Mouse (Mus musculus): Measurements from ENCODE around the gene D230025D16Rik. TPM values are rescaled to one million over a fixed set of nuclear protein-coding genes. Genes with fewer than 3 reads are reported as not detected.
"Not testable (repeated sequence)": the region's sequence is repeated elsewhere in the genome, so short reads cannot be mapped to it uniquely, and the experiment has no call there.

Gene D230025D16Rik
- polyA plus RNA-seq, 1 experiment from 2014 or later, result 26.7 TPM

- Histone ChIP-seq H3K9me3 (no peaks in the 10 kb centered on the region), H3K27ac (no peak overlapping the region), H3K9ac (no peak overlapping the region), H3K4me3 (no peak overlapping the region), H3K4me1 (no peaks in the 10 kb centered on the region), H3K4me2 (replicated peaks) (no peak overlapping the region), H3K36me3 (peaks cover 11% of the 10 kb centered on the region; the same call in 1 of the 2 replicates), H3K27me3 (no peaks in the 10 kb centered on the region)
- WGBS, result 83% methylated on average over 5 of the region's 5 CpGs
- ATAC-seq (ENCODE audit: insufficient number of reproducible peaks, insufficient read depth, low FRiP score, low TSS enrichment), result peak; percentile 28; the same call in 1 of the 2 replicates
These were observed 6.9 kb upstream of the D230025D16Rik start for GRCm38 (mm10) chr8:105217926-105218522.

- H3K4me1 ChIP-seq, result peaks cover 10% of the 10 kb centered on the region
- H3K9ac ChIP-seq, result peak overlapping the region; percentile 81; the same call in 1 of the 2 replicates
- no peak for ATAC-seq (ENCODE audit: insufficient number of reproducible peaks, insufficient read depth, low FRiP score, low TSS enrichment)
- peak overlapping the region; percentile 59; the same call in 1 of the 2 replicates for H3K4me2 ChIP-seq (replicated peaks)
- no peaks in the 10 kb centered on the region for H3K9me3 ChIP-seq
- H3K36me3 ChIP-seq, result no peaks in the 10 kb centered on the region
- no peak overlapping the region for H3K27ac ChIP-seq
- 85% methylated on average over 7 of the region's 7 CpGs for WGBS
- H3K4me3 ChIP-seq, result no peak overlapping the region
- no peaks in the 10 kb centered on the region for H3K27me3 ChIP-seq
These were observed 1.1 kb upstream of the D230025D16Rik start for GRCm38 (mm10) chr8:105223850-105224249.

GRCm38 (mm10) chr8:105225272-105225593 lies 288 bp downstream of the D230025D16Rik start:
- under 1% methylated on average over 27 of the region's 27 CpGs for WGBS
- H3K4me3 ChIP-seq, result peak overlapping the region; percentile 66
- H3K4me1 ChIP-seq, result peaks cover 10% of the 10 kb centered on the region
- H3K36me3 ChIP-seq, result no peaks in the 10 kb centered on the region
- H3K27ac ChIP-seq, result 0 out of 2 replicates have a peak overlapping the region, but pooled peaks have one; percentile 24
- no peaks in the 10 kb centered on the region for H3K9me3 ChIP-seq
- H3K4me2 ChIP-seq (replicated peaks), result peak overlapping the region; percentile 59
- ATAC-seq (ENCODE audit: insufficient number of reproducible peaks, insufficient read depth, low FRiP score, low TSS enrichment), result no peak
- no peaks in the 10 kb centered on the region for H3K27me3 ChIP-seq
- peak overlapping the region; percentile 81 for H3K9ac ChIP-seq

- H3K4me3 ChIP-seq, result peak overlapping the region; percentile 66
- H3K9me3 ChIP-seq, result no peaks in the 10 kb centered on the region
- H3K4me1 ChIP-seq, result peaks cover 10% of the 10 kb centered on the region
- H3K4me2 ChIP-seq (replicated peaks), result peak overlapping the region; percentile 59
- no peak for ATAC-seq (ENCODE audit: insufficient number of reproducible peaks, insufficient read depth, low FRiP score, low TSS enrichment)
- no peak overlapping the region for H3K27ac ChIP-seq
- WGBS, result 31% methylated on average over 6 of the region's 6 CpGs
- peak overlapping the region; percentile 81 for H3K9ac ChIP-seq
- H3K36me3 ChIP-seq, result no peaks in the 10 kb centered on the region
- no peaks in the 10 kb centered on the region for H3K27me3 ChIP-seq
These were observed 972 bp downstream of the D230025D16Rik start for GRCm38 (mm10) chr8:105225917-105226316.

- 84% methylated on average over 12 of the region's 12 CpGs for WGBS
- Histone ChIP-seq H3K27me3 (no peaks in the 10 kb centered on the region), H3K27ac (no peak overlapping the region), H3K4me3 (no peak overlapping the region), H3K4me1 (no peaks in the 10 kb centered on the region), H3K9me3 (no peaks in the 10 kb centered on the region), H3K4me2 (replicated peaks) (no peak overlapping the region), H3K36me3 (peaks cover 13% of the 10 kb centered on the region; the same call in 1 of the 2 replicates), H3K9ac (no peak overlapping the region)
- ATAC-seq (ENCODE audit: insufficient number of reproducible peaks, insufficient read depth, low FRiP score, low TSS enrichment), result no peak
These were observed 6.8 kb downstream of the D230025D16Rik start for GRCm38 (mm10) chr8:105231503-105232320.

- H3K27me3 ChIP-seq, result not testable (repeated sequence)
These were observed 7.4 kb downstream of the D230025D16Rik start for GRCm38 (mm10) chr8:105232321-105232693.

GRCm38 (mm10) chr8:105233126-105233935 lies 8.4 kb downstream of the D230025D16Rik start:
- Histone ChIP-seq H3K36me3 (peaks cover 16% of the 10 kb centered on the region; the same call in 1 of the 2 replicates), H3K9ac (no peak overlapping the region), H3K27ac (no peak overlapping the region), H3K4me3 (no peak overlapping the region), H3K27me3 (no peaks in the 10 kb centered on the region), H3K9me3 (no peaks in the 10 kb centered on the region), H3K4me1 (no peaks in the 10 kb centered on the region), H3K4me2 (replicated peaks) (no peak overlapping the region)
- ATAC-seq (ENCODE audit: insufficient number of reproducible peaks, insufficient read depth, low FRiP score, low TSS enrichment), result no peak
- 73% methylated on average over 1 of the region's 1 CpGs for WGBS

More at GRCm38 (mm10) chr8:105232321-105232693, 7.4 kb downstream of the D230025D16Rik start:
- H3K9ac ChIP-seq; H3K4me1 ChIP-seq; H3K4me3 ChIP-seq; H3K27ac ChIP-seq; ATAC-seq (ENCODE audit: insufficient number of reproducible peaks, insufficient read depth, low FRiP score, low TSS enrichment); H3K9me3 ChIP-seq; H3K4me2 ChIP-seq (replicated peaks): not testable (repeated sequence)
- peaks cover 15% of the 10 kb centered on the region; the same call in 1 of the 2 replicates for H3K36me3 ChIP-seq
- WGBS, result 86% methylated on average over 4 of the region's 4 CpGs

- no peaks in the 10 kb centered on the region for H3K4me1 ChIP-seq
- ATAC-seq (ENCODE audit: insufficient number of reproducible peaks, insufficient read depth, low FRiP score, low TSS enrichment), result no peak
- 72% methylated on average over 1 of the region's 1 CpGs for WGBS
- no peaks in the 10 kb centered on the region for H3K9me3 ChIP-seq
- peaks cover 34% of the 10 kb centered on the region for H3K36me3 ChIP-seq
- no peaks in the 10 kb centered on the region for H3K27me3 ChIP-seq
- H3K4me2 ChIP-seq (replicated peaks), result no peak overlapping the region
- H3K9ac ChIP-seq, result no peak overlapping the region
- H3K4me3 ChIP-seq, result no peak overlapping the region
- no peak overlapping the region for H3K27ac ChIP-seq
These were observed 10.3 kb downstream of the D230025D16Rik start for GRCm38 (mm10) chr8:105235206-105235605.

- no peaks in the 10 kb centered on the region for H3K9me3 ChIP-seq
- no peak overlapping the region for H3K9ac ChIP-seq
- no peak overlapping the region for H3K4me3 ChIP-seq
- peaks cover 52% of the 10 kb centered on the region for H3K36me3 ChIP-seq
- H3K27ac ChIP-seq, result no peak overlapping the region
- no peak overlapping the region for H3K4me2 ChIP-seq (replicated peaks)
- no peaks in the 10 kb centered on the region for H3K27me3 ChIP-seq
- no peaks in the 10 kb centered on the region for H3K4me1 ChIP-seq
- ATAC-seq (ENCODE audit: insufficient number of reproducible peaks, insufficient read depth, low FRiP score, low TSS enrichment), result no peak
- 90% methylated on average over 14 of the region's 14 CpGs for WGBS
These were observed 12.6 kb downstream of the D230025D16Rik start for GRCm38 (mm10) chr8:105237442-105238142.

GRCm38 (mm10) chr8:105241016-105241415 lies 16.1 kb downstream of the D230025D16Rik start:
- Histone ChIP-seq H3K9me3 (no peaks in the 10 kb centered on the region), H3K4me2 (replicated peaks) (no peak overlapping the region), H3K4me3 (no peak overlapping the region), H3K36me3 (peaks cover 44% of the 10 kb centered on the region), H3K27ac (no peak overlapping the region), H3K4me1 (no peaks in the 10 kb centered on the region), H3K27me3 (no peaks in the 10 kb centered on the region), H3K9ac (no peak overlapping the region)
- 94% methylated on average over 7 of the region's 7 CpGs for WGBS
- no peak for ATAC-seq (ENCODE audit: insufficient number of reproducible peaks, insufficient read depth, low FRiP score, low TSS enrichment)

GRCm38 (mm10) chr8:105251954-105252353 lies 27.0 kb downstream of the D230025D16Rik start:
- Histone ChIP-seq H3K9me3 (no peaks in the 10 kb centered on the region), H3K4me3 (no peak overlapping the region), H3K36me3 (peaks cover 46% of the 10 kb centered on the region), H3K9ac (no peak overlapping the region), H3K27me3 (peaks cover 14% of the 10 kb centered on the region; the same call in 1 of the 2 replicates), H3K4me2 (replicated peaks) (no peak overlapping the region), H3K4me1 (peaks cover 14% of the 10 kb centered on the region), H3K27ac (no peak overlapping the region)
- WGBS, result 89% methylated on average over 6 of the region's 6 CpGs
- no peak for ATAC-seq (ENCODE audit: insufficient number of reproducible peaks, insufficient read depth, low FRiP score, low TSS enrichment)
